Mouse (Mus musculus): ENCODE measurements around the gene Tcf7l2.

DNA sequence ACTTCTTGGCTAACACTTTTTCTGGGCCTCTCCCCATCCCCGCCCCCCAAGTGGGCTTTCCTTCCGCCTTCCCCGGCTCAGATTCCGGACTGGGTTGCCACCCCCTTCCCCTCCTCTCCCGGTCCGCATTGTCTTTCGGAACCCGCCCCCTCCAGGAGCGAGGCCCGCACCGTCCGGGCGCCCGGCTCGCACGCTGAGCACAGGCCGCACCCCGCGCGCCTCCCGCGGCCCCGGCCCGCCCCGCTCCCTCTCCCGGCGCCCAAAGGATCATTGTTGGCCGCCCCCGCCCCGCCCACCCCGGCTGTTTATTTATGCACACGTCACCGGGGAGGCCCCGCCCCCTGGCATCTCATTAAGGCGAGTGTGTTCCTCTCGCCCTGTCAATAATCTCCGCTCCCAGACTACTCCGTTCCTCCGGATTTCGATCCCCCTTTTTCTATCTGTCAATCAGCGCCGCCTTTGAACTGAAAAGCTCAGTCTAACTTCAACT is at the start of gene Tcf7l2:
- TF ChIP-seq CTCF (IDR thresholded peaks at IDR 0.05; ENCODE audit: low read depth, low read length) (no peak), GATA1 (IDR thresholded peaks at IDR 0.05; ENCODE audit: borderline replicate concordance, low read length) (no peak)

All from G1E (cell line).